Mouse (Mus musculus) neural tube, embryonic 13.5 days (tissue): ENCODE measurements around the gene Gm26920. TPM values are rescaled to one million over a fixed set of nuclear protein-coding genes. Genes with fewer than 3 reads are reported as not detected.
A peak's percentile ranks its signal among the peaks of the same experiment; 100 is the strongest.

Source experiments
- ATAC-seq: fragments of 200-750 bp; cut with Nextera tagmentation; 2 replicates; pipeline ENCODE4 v1.8.0; 2017; ENCODE audit warnings: low read depth, mild to moderate bottlenecking, moderate TSS enrichment, moderate library complexity
- H3K27ac ChIP-seq: fragments of 300-500 bp; sonication (generic); replicated peaks from 2 replicates; pipeline ENCODE4 v1.5.1; 2015; ENCODE audit warnings: moderate library complexity, mild to moderate bottlenecking, inconsistent platforms
- H3K27me3 ChIP-seq: fragments of 300-500 bp; sonication (generic); 2 replicates; pipeline ENCODE4 v1.6.1; 2015; ENCODE audit warnings: mild to moderate bottlenecking, inconsistent platforms
- H3K36me3 ChIP-seq: fragments of 300-500 bp; sonication (generic); 2 replicates; pipeline ENCODE4 v1.6.1; 2015; ENCODE audit warnings: mild to moderate bottlenecking, inconsistent platforms
- H3K4me1 ChIP-seq: fragments of 300-500 bp; sonication (generic); replicated peaks from 2 replicates; pipeline ENCODE4 v1.6.1; 2015; ENCODE audit warnings: inconsistent platforms
- H3K4me2 ChIP-seq: fragments of 300-500 bp; sonication (generic); 2 replicates; pipeline ENCODE4 v1.6.1; 2015; ENCODE audit warnings: inconsistent platforms, mild to moderate bottlenecking, moderate library complexity
- H3K4me3 ChIP-seq: fragments of 300-500 bp; sonication (generic); 2 replicates; pipeline ENCODE4 v1.5.1; 2015; ENCODE audit warnings: mild to moderate bottlenecking, inconsistent platforms
- H3K9ac ChIP-seq: fragments of 300-500 bp; sonication (generic); 2 replicates; pipeline ENCODE4 v1.6.1; 2015; ENCODE audit warnings: moderate library complexity, mild to moderate bottlenecking, inconsistent platforms
- H3K9me3 ChIP-seq: fragments of 300-500 bp; sonication (generic); 2 replicates; pipeline ENCODE4 v1.6.1; 2016; ENCODE audit warnings: inconsistent platforms
- WGBS: fragments of 180-500 bp; shearing (Covaris S2); methylation state at CpG from one replicate; pipeline ENCODE4 v1.1.7; 2015; 5-methylcytosine and 5-hydroxymethylcytosine counted together
- polyA plus RNA-seq: library from polyadenylated mRNA; unstranded; fragments of >200 nt; fragmentation: Nextera tagmentation; extraction: Ambion mirVana; gene quantifications from 2 replicates; pipeline ENCODE4 v1.2.1, GENCODE M21; 2015

Gm26920 gene
- polyA plus RNA-seq, 1 experiment from 2014 or later = 1.2 TPM

GRCm38 (mm10) chr7:30048126-30048525, 42.1 kb downstream of the Gm26920 start:
- Histone ChIP-seq H3K9ac (no peak overlapping the region), H3K9me3 (no peaks in the 10 kb centered on the region), H3K4me2 (no peak overlapping the region), H3K4me1 (peaks cover 15% of the 10 kb centered on the region), H3K27me3 (no peaks in the 10 kb centered on the region), H3K36me3 (peaks cover 14% of the 10 kb centered on the region; the same call in 1 of the 2 replicates), H3K4me3 (no peak overlapping the region), H3K27ac (no peak overlapping the region)
- no peak for ATAC-seq
- WGBS = 95% methylated on average over 4 of the region's 4 CpGs

DNA sequence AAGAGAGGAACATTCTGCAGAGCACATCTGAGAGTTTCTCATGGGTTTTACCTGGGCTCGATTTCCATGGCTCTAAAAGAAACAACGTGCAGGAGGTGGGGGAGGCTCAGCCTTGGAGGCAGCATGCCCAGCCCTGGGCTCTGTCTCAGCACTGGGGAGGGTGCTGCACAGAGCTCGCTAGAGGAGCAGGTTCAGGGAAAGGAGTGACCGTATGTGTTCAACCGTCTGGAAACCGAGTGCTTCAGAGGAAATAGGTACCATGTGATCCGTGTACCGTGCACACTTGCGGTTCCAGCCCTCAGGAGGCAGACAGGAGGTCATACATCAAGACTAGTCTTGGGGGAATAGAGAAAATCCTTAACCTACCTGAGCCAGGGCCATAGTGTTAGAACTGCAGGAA, 45.9 kb downstream of the Gm26920 start:
- H3K27me3 ChIP-seq = no peaks in the 10 kb centered on the region
- no peak overlapping the region for H3K27ac ChIP-seq
- 60% methylated on average over 9 of the region's 9 CpGs for WGBS
- no peaks in the 10 kb centered on the region for H3K9me3 ChIP-seq
- H3K36me3 ChIP-seq = peaks cover 36% of the 10 kb centered on the region
- no peak overlapping the region for H3K9ac ChIP-seq
- H3K4me1 ChIP-seq = no peaks in the 10 kb centered on the region
- H3K4me2 ChIP-seq = no peak overlapping the region
- ATAC-seq = no peak
- H3K4me3 ChIP-seq = no peak overlapping the region

DNA sequence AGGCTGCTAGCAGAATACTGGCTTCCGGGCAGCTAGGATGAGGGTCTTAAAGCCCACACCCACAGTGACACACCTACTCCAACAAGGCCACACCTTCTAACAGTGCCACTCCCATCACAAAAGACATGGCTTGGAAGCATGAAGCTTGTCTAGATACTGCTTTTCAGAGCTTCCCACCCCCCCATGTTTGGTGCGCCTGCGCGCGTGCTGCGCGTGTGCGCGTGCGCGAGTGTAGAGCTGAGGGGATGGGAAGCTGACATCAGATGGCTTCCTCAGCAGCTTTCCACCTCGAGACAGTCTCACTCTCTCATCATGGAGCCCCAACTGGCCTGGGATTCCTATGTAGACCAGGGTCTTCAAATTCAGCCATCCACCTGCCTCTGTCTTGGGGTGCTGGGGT, 55.9 kb downstream of the Gm26920 start:
- 94% methylated on average over 12 of the region's 12 CpGs for WGBS

GRCm38 (mm10) chr7:30031379-30031778, 58.8 kb downstream of the Gm26920 start:
- H3K9me3 ChIP-seq = no peaks in the 10 kb centered on the region
- no peaks in the 10 kb centered on the region for H3K4me1 ChIP-seq
- H3K9ac ChIP-seq = no peak overlapping the region
- no peaks in the 10 kb centered on the region for H3K27me3 ChIP-seq
- 71% methylated on average over 3 of the region's 3 CpGs for whole genome bisulfite sequencing
- no peak overlapping the region for H3K27ac ChIP-seq
- no peak for ATAC-seq
- no peak overlapping the region for H3K4me3 ChIP-seq
- peaks cover 18% of the 10 kb centered on the region for H3K36me3 ChIP-seq
- H3K4me2 ChIP-seq = no peak overlapping the region

More for the DNA sequence above, 55.9 kb downstream of the Gm26920 start:
- Histone ChIP-seq H3K27me3 (no peaks in the 10 kb centered on the region), H3K4me1 (no peaks in the 10 kb centered on the region), H3K9me3 (no peaks in the 10 kb centered on the region), H3K27ac (no peak overlapping the region), H3K9ac (no peak overlapping the region), H3K36me3 (peaks cover 30% of the 10 kb centered on the region), H3K4me3 (no peak overlapping the region), H3K4me2 (no peak overlapping the region)
- ATAC-seq = no peak

GRCm38 (mm10) chr7:30030677-30031076, 59.5 kb downstream of the Gm26920 start:
- 39% methylated on average over 6 of the region's 6 CpGs for WGBS
- Histone ChIP-seq H3K27ac (no peak overlapping the region), H3K9me3 (no peaks in the 10 kb centered on the region), H3K4me2 (no peak overlapping the region), H3K4me3 (no peak overlapping the region), H3K9ac (no peak overlapping the region), H3K27me3 (no peaks in the 10 kb centered on the region), H3K36me3 (peaks cover 21% of the 10 kb centered on the region), H3K4me1 (no peaks in the 10 kb centered on the region)
- no peak for ATAC-seq

DNA sequence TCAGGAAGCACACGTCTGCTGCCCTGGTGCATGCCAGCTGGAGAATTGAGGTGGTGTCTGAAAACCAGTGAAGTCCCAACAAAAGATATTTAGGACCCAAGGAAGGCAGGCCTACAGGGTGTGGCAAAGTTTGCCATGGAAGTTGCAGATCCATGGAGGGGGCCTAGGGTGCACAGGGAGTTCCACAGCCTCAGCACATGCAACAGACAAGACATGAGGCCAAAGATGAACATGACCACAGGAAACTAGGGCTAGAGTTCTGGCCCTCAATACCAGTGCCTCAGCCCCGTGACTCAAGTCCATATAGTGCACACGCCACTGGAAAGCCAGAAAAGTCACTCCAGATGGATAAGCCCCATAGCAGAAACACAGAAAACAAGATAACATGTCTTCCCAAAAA, 61.6 kb downstream of the Gm26920 start:
- ATAC-seq = no peak
- Histone ChIP-seq H3K36me3 (peaks cover 41% of the 10 kb centered on the region), H3K9ac (no peak overlapping the region), H3K4me2 (no peak overlapping the region), H3K9me3 (no peaks in the 10 kb centered on the region), H3K4me1 (no peaks in the 10 kb centered on the region), H3K27ac (no peak overlapping the region), H3K4me3 (no peak overlapping the region), H3K27me3 (no peaks in the 10 kb centered on the region)
- WGBS = 88% methylated on average over 3 of the region's 3 CpGs

DNA sequence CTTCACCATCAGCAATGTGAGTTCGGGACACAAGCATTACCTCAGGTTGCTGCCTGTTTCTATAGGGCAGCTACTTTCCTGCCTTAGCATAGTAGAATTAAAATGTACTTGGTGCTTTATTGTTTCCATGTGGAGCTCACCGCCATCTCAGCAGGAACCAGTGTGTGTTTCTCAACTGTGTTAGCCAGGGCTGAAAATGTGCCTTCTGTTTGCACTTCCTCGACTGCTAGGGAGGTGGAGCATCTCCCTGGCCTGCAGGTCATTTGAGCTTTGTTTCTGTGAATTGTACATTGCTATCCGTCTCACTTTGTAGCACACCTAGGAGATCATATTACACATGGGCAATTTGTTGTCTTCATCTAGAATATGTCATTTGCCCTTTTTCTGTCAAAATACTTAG, 62.9 kb downstream of the Gm26920 start:
- no peak for ATAC-seq
- H3K4me2 ChIP-seq = no peak overlapping the region
- H3K27me3 ChIP-seq = no peaks in the 10 kb centered on the region
- no peak overlapping the region for H3K4me3 ChIP-seq
- H3K27ac ChIP-seq = no peak overlapping the region
- H3K9ac ChIP-seq = no peak overlapping the region
- WGBS = 72% methylated on average over 4 of the region's 4 CpGs
- H3K36me3 ChIP-seq = peaks cover 54% of the 10 kb centered on the region
- no peaks in the 10 kb centered on the region for H3K4me1 ChIP-seq
- H3K9me3 ChIP-seq = no peaks in the 10 kb centered on the region

GRCm38 (mm10) chr7:30025358-30025757, 64.9 kb downstream of the Gm26920 start:
- 79% methylated on average over 5 of the region's 5 CpGs for WGBS
- Histone ChIP-seq H3K36me3 (peaks cover 68% of the 10 kb centered on the region), H3K9ac (no peak overlapping the region)

DNA sequence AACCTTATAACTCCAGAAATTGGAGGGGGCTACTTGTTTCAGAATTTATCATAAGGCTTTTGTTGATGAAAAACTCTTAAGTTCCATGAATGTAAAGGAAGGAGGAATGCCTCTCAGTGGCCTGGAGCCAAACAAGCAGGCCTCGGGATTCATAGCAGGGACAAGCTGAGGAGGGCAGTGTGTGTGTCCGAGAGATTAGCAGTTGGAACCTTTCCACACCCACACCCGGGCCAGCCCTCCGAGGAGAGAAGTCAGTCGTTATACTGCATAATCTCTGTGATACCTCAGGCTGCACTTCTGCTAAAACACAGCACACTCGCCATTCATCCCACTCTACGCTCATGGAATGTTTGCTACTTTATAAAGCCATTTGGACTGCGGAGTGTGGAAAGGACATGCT, 66.4 kb downstream of the Gm26920 start:
- ATAC-seq = no peak
- Histone ChIP-seq H3K36me3 (peaks cover 80% of the 10 kb centered on the region), H3K27me3 (no peaks in the 10 kb centered on the region), H3K4me1 (no peaks in the 10 kb centered on the region), H3K27ac (no peak overlapping the region), H3K9ac (no peak overlapping the region), H3K4me3 (no peak overlapping the region), H3K9me3 (no peaks in the 10 kb centered on the region), H3K4me2 (no peak overlapping the region)
- WGBS = 91% methylated on average over 8 of the region's 8 CpGs

More at GRCm38 (mm10) chr7:30025358-30025757, 64.9 kb downstream of the Gm26920 start:
- Histone ChIP-seq H3K4me1 (no peaks in the 10 kb centered on the region), H3K4me2 (no peak overlapping the region), H3K27me3 (no peaks in the 10 kb centered on the region), H3K9me3 (no peaks in the 10 kb centered on the region), H3K27ac (no peak overlapping the region), H3K4me3 (no peak overlapping the region)
- ATAC-seq = no peak

- H3K4me2 ChIP-seq = no peak overlapping the region
- peaks cover 85% of the 10 kb centered on the region for H3K36me3 ChIP-seq
- no peak for ATAC-seq
- no peak overlapping the region for H3K4me3 ChIP-seq
- no peaks in the 10 kb centered on the region for H3K4me1 ChIP-seq
- H3K9ac ChIP-seq = no peak overlapping the region
- 95% methylated on average over 9 of the region's 9 CpGs for WGBS
- no peak overlapping the region for H3K27ac ChIP-seq
- no peaks in the 10 kb centered on the region for H3K27me3 ChIP-seq
- no peaks in the 10 kb centered on the region for H3K9me3 ChIP-seq
Measured at GRCm38 (mm10) chr7:30023324-30023723, 66.9 kb downstream of the Gm26920 start.

GRCm38 (mm10) chr7:30019543-30019942, 70.7 kb downstream of the Gm26920 start:
- WGBS = 97% methylated on average over 2 of the region's 2 CpGs
- Histone ChIP-seq H3K9me3 (no peaks in the 10 kb centered on the region), H3K4me1 (no peaks in the 10 kb centered on the region), H3K36me3 (peaks cover 88% of the 10 kb centered on the region), H3K27me3 (no peaks in the 10 kb centered on the region), H3K4me3 (no peak overlapping the region), H3K27ac (no peak overlapping the region), H3K4me2 (no peak overlapping the region), H3K9ac (no peak overlapping the region)
- no peak for ATAC-seq

DNA sequence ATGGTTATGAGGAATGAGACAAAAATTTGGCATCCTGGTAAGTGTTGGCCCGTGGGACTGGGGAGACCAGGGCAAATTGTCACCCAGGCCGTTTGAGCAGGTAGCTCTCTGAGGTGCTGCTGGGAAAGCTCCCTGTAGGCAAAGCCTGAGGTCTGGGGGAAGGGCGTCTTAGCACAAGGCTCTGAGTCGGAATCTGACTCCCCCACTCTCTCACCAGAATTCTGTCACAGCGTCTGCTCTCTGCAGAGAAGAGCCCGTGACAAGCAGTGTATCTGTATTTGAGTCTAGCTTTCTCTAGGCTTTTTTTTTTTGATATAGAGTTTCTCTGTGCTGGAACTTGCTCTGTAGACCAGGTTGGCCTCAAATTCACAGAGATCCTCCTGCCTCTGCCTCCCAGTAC, 73.0 kb downstream of the Gm26920 start:
- ATAC-seq = no peak
- WGBS = 88% methylated on average over 6 of the region's 6 CpGs

GRCm38 (mm10) chr7:30012956-30013363, 77.2 kb downstream of the Gm26920 start:
- Histone ChIP-seq H3K9ac (no peak overlapping the region), H3K27me3 (no peaks in the 10 kb centered on the region), H3K4me2 (no peak overlapping the region), H3K4me1 (peaks cover 36% of the 10 kb centered on the region), H3K36me3 (peaks cover 45% of the 10 kb centered on the region), H3K27ac (no peak overlapping the region), H3K9me3 (no peaks in the 10 kb centered on the region), H3K4me3 (no peak overlapping the region)
- 82% methylated on average over 4 of the region's 4 CpGs for WGBS
- ATAC-seq = peak; percentile 42

More for the DNA sequence above, 73.0 kb downstream of the Gm26920 start:
- Histone ChIP-seq H3K36me3 (peaks cover 79% of the 10 kb centered on the region), H3K27ac (no peak overlapping the region), H3K27me3 (no peaks in the 10 kb centered on the region), H3K4me3 (no peak overlapping the region), H3K4me1 (0 out of 2 replicates have a peak, but pooled peaks cover 4% of the 10 kb centered on the region), H3K9me3 (no peaks in the 10 kb centered on the region), H3K9ac (no peak overlapping the region), H3K4me2 (no peak overlapping the region)
